Comparison of ENCODE assay signal across 8 mouse cellular contexts in the genomic region with DNA sequence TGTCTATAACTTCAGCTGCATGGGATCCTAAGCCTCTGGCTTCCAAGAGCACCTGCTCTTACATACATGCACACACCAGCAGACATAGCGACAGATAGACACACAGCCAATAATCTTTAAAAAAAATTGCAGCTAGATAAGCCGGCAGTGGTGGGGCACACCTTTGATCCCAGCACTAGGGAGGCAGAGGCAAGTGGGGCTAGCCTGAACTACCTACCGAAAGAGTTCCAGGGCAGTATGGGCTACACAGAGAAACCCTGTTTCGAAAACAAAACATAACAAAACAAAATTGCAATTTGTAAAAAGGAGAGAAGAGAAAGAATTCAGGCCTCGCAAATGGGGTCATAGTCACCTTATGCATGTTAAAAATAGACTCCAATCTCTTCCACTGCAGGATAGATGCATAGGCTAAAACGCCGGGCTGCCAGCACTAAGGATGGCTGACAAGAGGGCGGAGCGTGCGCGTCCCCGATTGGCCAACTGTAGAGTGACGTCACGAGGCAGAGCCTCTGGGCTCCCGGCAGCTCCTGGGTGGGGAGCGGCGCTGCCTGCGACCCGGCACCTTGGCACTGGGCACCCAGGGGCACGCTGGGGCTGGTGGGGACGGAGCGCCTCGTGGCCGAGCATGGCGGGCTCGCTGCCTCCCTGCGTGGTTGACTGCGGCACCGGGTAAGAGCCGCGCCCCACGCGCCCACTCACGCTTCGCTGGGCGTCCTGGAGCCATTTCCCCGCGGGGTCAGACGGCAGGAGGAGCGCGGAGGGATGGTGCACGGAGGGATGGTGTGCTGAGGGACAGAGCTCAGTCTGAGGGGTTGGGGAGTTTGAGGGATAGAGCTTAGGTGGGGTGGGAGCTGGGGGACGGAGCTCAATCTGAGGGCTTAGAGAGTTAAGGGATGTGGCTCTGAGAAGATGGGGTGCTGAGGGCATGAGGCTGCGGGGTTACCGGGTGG. TPM values are rescaled to one million over a fixed set of nuclear protein-coding genes. Genes with fewer than 3 reads are reported as not detected.
DNase-seq lines count a peak whose midpoint lies in the region; ATAC-seq lines count a peak whose summit lies in the region.

Gene Actr3b (plus strand): TSS at position 538 of the 950 bp plus-strand sequence.

- H3K9me3 ChIP-seq in hindbrain, embryonic 15.5 days = no peaks in the 10 kb centered on the region

- peak; percentile 98 for ATAC-seq in hindbrain, embryonic 15.5 days (ENCODE audit: low FRiP score, low read depth)

- peak within 1 kb of the TSS; percentile 82 for H3K9ac ChIP-seq in hindbrain, embryonic 15.5 days

- WGBS in hindbrain, embryonic 15.5 days = 3% methylated on average over 45 of the region's 45 CpGs

- peak within 1 kb of the TSS; percentile 93 for H3K4me2 ChIP-seq in hindbrain, embryonic 15.5 days

- peak; percentile 95 for DNase-seq in R1 (ENCODE audit: low read depth, low spot score)
- DNase-seq in cerebellum, postnatal 25 days = peak; percentile 92 to 95
- peak; percentile 90 to 93 for DNase-seq in frontal cortex, postnatal 36 days (ENCODE audit: low spot score in 2 of 2)
- peak; percentile 88 to 90 for DNase-seq in layer of hippocampus, postnatal 36 days
- peak; percentile 86 for DNase-seq in lung, postnatal 25 days (ENCODE audit: low spot score)
- DNase-seq in retina, adult 2 months (ENCODE audit: low read depth, low spot score) = peak; percentile 83
- DNase-seq in thymus, postnatal 25 days = peak; percentile 83

- no peaks in the 10 kb centered on the region for H3K36me3 ChIP-seq in hindbrain, embryonic 15.5 days

- H3K27me3 ChIP-seq in hindbrain, embryonic 15.5 days = no peaks in the 10 kb centered on the region

- peak within 1 kb of the TSS; percentile 66 for H3K27ac ChIP-seq in hindbrain, embryonic 15.5 days (replicated peaks)

- H3K4me3 ChIP-seq in hindbrain, embryonic 15.5 days = peak within 1 kb of the TSS; percentile 94

- peaks cover 23% of the 10 kb centered on the region for H3K4me1 ChIP-seq in hindbrain, embryonic 15.5 days (replicated peaks)

RNA-seq across cellular contexts. Expression of gene Actr3b, which starts in this region (rescaled TPM):
- 38.0 and 42.0 TPM in 2 replicates for polyA plus RNA-seq in hindbrain, embryonic 15.5 days (2015; fragmentation: Nextera tagmentation; extraction: Ambion mirVana)
- total RNA-seq in layer of hippocampus, postnatal 36 days (2021) = 100 to 1,000 TPM; 133 to 143 TPM

Comparison
In these comparisons a context has a peak if more than half of its experiments do, and no peak if none do; other contexts are left out.
1. Peak in every context shown above with its lines: DNase-seq, ATAC-seq, H3K4me3 ChIP-seq and H3K27ac ChIP-seq.